Mouse (Mus musculus) liver, adult 2 months (tissue): Measurements from ENCODE around the gene Nipsnap3b. TPM values are rescaled to one million over a fixed set of nuclear protein-coding genes. Genes with fewer than 3 reads are reported as not detected.

Experiments
- DNase-seq: peaks from one replicate; pipeline ENCODE4 v3.0.0-alpha.2; 2011; ENCODE audit warnings: low read depth, low spot score; ENCODE audit errors: extremely low read depth
- H3K27ac ChIP-seq: fragments of 200-500 bp; replicated peaks from 2 replicates; pipeline ENCODE4 v1.5.1; 2012; ENCODE audit warnings: low read depth, mild to moderate bottlenecking, control low read depth, inconsistent platforms, low read length; ENCODE audit not compliant: insufficient read depth
- H3K27me3 ChIP-seq: fragments of 200-500 bp; 2 replicates; pipeline ENCODE4 v1.6.1; 2012; ENCODE audit warnings: mild to moderate bottlenecking, moderate library complexity, low read length, inconsistent platforms; ENCODE audit not compliant: control insufficient read depth, insufficient read depth
- H3K36me3 ChIP-seq: fragments of 200-500 bp; 2 replicates; pipeline ENCODE4 v1.6.1; 2012; ENCODE audit warnings: low read length, inconsistent platforms; ENCODE audit not compliant: control insufficient read depth, insufficient read depth
- H3K4me1 ChIP-seq: fragments of 200-500 bp; 2 replicates; pipeline ENCODE4 v1.6.1; 2011; ENCODE audit warnings: low read length; ENCODE audit not compliant: control insufficient read depth, insufficient read depth
- H3K4me3 ChIP-seq: fragments of 200-500 bp; 2 replicates; pipeline ENCODE4 v1.5.1; 2011; ENCODE audit warnings: low read depth, mild to moderate bottlenecking, control low read depth, low read length, moderate library complexity; ENCODE audit not compliant: insufficient read depth
- H3K79me2 ChIP-seq: fragments of 200-500 bp; 2 replicates; pipeline ENCODE4 v1.6.1; 2012; ENCODE audit warnings: inconsistent platforms, mild to moderate bottlenecking, low read length, moderate library complexity; ENCODE audit not compliant: control insufficient read depth, insufficient read depth
- H3K9ac ChIP-seq: fragments of 200-500 bp; 2 replicates; pipeline ENCODE4 v1.6.1; 2012; ENCODE audit warnings: low read depth, mild to moderate bottlenecking, control low read depth, inconsistent platforms, low read length
- CTCF ChIP-seq: fragments of 200-500 bp; IDR thresholded peaks from 2 replicates; pipeline ENCODE4 v1.5.1; 2011; ENCODE audit warnings: low read depth, low read length, control low read depth
- POLR2A ChIP-seq: fragments of 200-500 bp; IDR thresholded peaks from 2 replicates; pipeline ENCODE4 v1.6.1; 2011; ENCODE audit warnings: low read length, control low read depth; ENCODE audit not compliant: insufficient read depth; ENCODE audit errors: extremely low read depth
- WGBS: fragments of 180-500 bp; shearing (Covaris S2); methylation state at CpG from one replicate; pipeline ENCODE4 v1.1.7; 2018; 5-methylcytosine and 5-hydroxymethylcytosine counted together
- polyA plus RNA-seq: library from polyadenylated mRNA; depleted of rRNA; stranded (reverse); fragments of >200 nt; gene quantifications from 2 replicates; pipeline ENCODE4 v1.2.3, GENCODE M21; 2012
- total RNA-seq: library from RNA; depleted of rRNA; stranded (reverse); fragments of >200 nt; gene quantifications from 2 replicates; pipeline ENCODE4 v1.2.3, GENCODE M21; 2014

Gene Nipsnap3b
- total and polyA plus RNA-seq, 2 experiments, result 89.7 to 91.3 TPM

DNA sequence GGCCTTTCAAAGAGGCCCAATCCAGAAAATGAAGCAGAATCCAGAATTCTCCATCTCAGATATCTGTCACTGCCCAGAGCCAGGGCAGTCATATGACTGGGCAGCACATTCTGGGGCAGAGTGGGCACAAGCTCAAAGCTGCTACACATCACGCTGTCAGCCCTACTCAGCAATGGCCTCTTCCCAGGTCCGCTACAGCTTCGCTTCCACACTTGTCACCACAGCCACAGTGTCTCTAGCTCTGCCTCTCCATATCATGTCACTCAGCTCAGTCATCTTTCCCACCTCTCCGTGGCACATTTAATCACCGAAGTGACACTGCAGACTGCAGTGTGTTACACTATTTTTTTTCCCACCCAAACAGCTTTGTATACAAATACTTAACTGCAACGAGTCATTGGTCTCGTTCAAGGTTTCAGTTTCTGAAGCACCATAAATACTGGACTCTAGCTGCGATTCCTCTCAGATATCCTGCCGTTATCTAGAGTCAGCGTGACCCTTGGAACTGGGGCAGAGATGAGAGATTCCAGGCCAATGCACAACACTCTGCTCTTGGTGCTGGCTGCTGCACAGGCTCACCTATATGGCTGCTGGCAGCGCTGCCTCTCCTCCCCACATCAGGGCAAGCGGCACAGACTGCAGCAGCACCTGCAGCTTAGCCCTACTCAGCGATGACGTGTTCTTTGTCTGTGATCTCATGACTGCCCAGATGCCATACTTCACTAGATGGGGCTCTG lies 11.7 kb downstream of the Nipsnap3b start:
- no peaks in the 10 kb centered on the region for H3K27me3 ChIP-seq
- peaks cover 8% of the 10 kb centered on the region for H3K4me1 ChIP-seq
- peaks cover 13% of the 10 kb centered on the region for H3K36me3 ChIP-seq
- peak overlapping the region; percentile 13 for H3K4me3 ChIP-seq
- H3K79me2 ChIP-seq, result no peaks in the 10 kb centered on the region
- H3K27ac ChIP-seq, result peak overlapping the region; percentile 67
- 26% methylated on average over 14 of the region's 14 CpGs for WGBS
- TF ChIP-seq POLR2A (no peak), CTCF (no peak)
- peak; percentile 91 for DNase-seq
- H3K9ac ChIP-seq, result peak overlapping the region; percentile 7; the same call in 1 of the 2 replicates

DNA sequence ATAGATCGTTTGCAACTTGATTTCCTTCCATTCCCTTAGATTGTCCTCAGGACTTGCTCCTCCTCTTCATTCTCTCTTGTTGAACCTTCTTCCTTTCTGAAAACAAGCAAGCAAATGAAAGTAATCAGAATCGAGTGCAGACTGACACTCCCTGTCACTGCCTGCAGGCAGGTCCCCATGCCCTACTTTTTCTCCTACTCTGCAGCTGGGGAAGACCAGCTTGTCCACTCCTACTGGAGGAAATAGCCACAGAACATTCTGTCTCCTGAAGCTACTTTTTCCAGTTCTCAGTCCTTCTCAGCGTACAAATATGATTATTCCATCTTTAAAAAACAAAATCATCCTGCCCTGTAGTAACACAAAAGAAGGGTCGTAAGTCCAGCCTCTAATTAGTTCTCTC lies 12.7 kb downstream of the Nipsnap3b start:
- Histone ChIP-seq H3K27me3 (no peaks in the 10 kb centered on the region), H3K36me3 (peaks cover 11% of the 10 kb centered on the region), H3K27ac (no peak overlapping the region), H3K79me2 (no peaks in the 10 kb centered on the region), H3K4me1 (peaks cover 9% of the 10 kb centered on the region), H3K9ac (no peak overlapping the region), H3K4me3 (no peak overlapping the region)
- DNase-seq, result no peak
- WGBS, result 72% methylated on average over 4 of the region's 4 CpGs
- no peak for TF ChIP-seq CTCF
- TF ChIP-seq POLR2A, result no peak

DNA sequence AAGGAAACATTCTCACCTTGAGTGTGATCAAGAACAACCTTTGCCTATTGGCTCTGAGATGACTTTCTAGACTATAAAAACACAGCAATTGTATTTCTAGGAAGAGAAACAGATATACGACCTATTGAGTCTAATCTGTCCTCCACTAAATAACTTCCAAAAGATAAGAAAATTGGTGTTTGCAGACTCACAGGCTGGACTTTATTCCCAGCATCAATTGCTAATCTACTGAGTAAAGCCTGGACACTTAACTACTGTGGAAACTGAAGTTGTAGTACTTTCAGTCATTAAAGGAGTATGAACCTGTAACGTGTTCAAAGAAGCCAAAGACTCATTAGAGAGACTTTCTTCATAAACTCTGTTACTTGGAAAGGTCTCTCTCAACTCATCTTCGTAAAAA lies 16.1 kb downstream of the Nipsnap3b start:
- H3K4me3 ChIP-seq, result no peak overlapping the region
- DNase-seq, result peak; percentile 48
- no peak overlapping the region for H3K27ac ChIP-seq
- H3K9ac ChIP-seq, result no peak overlapping the region
- H3K36me3 ChIP-seq, result peaks cover 14% of the 10 kb centered on the region
- H3K27me3 ChIP-seq, result no peaks in the 10 kb centered on the region
- no peaks in the 10 kb centered on the region for H3K79me2 ChIP-seq
- no peak for TF ChIP-seq CTCF
- TF ChIP-seq POLR2A, result no peak
- WGBS, result 55% methylated on average over 3 of the region's 3 CpGs
- peaks cover 9% of the 10 kb centered on the region for H3K4me1 ChIP-seq

GRCm38 (mm10) chr4:53030326-53030948 lies 18.8 kb downstream of the Nipsnap3b start:
- TF ChIP-seq CTCF (no peak), POLR2A (no peak)
- 83% methylated on average over 8 of the region's 8 CpGs for WGBS
- Histone ChIP-seq H3K4me3 (no peak overlapping the region), H3K36me3 (peaks cover 40% of the 10 kb centered on the region), H3K27me3 (no peaks in the 10 kb centered on the region), H3K79me2 (no peaks in the 10 kb centered on the region), H3K4me1 (peaks cover 2% of the 10 kb centered on the region), H3K27ac (no peak overlapping the region), H3K9ac (no peak overlapping the region)
- DNase-seq, result no peak

DNA sequence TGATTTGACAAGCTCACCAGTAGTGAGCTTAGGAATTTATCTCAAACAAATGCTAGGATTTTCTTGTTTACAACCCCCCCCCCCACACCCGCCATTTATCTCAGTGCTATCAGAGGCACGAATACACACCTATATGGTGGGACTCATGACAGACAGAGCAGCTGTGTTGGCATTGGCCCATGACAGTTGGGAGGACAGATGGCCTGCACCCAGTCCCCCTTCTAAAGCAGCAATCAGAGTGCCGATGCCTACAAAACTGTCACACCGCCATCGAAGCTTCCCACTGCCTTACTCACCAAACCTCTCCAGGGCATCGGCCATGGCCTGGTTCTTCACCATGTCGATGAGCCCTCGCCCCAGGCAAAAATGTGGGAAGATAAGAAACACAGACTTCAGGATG lies 32.1 kb downstream of the Nipsnap3b start:
- H3K4me3 ChIP-seq, result no peak overlapping the region
- no peaks in the 10 kb centered on the region for H3K27me3 ChIP-seq
- no peaks in the 10 kb centered on the region for H3K4me1 ChIP-seq
- H3K9ac ChIP-seq, result no peak overlapping the region
- no peak overlapping the region for H3K27ac ChIP-seq
- no peaks in the 10 kb centered on the region for H3K79me2 ChIP-seq
- TF ChIP-seq CTCF (no peak), POLR2A (no peak)
- DNase-seq, result no peak
- 94% methylated on average over 8 of the region's 8 CpGs for WGBS
- peaks cover 84% of the 10 kb centered on the region for H3K36me3 ChIP-seq

DNA sequence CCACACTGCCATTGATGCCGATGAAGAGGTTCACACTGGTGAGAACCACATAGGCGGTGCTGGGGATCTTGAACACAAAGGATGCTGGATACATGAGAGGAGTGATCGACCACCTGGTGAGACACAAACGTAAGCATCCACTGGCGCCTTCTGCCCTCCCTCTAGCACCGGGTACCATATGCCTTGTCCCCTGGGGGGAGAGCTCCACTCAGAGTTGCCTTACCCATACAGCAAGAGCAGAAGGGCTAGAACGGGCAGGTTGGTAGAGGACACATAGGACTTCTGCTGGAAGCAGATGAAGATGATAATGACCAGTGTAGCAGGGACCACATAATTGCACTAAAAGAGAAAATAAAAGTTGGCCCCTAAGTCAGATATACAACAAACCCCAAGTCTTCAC lies 34.1 kb downstream of the Nipsnap3b start:
- Histone ChIP-seq H3K36me3 (peaks cover 89% of the 10 kb centered on the region), H3K79me2 (no peaks in the 10 kb centered on the region), H3K27me3 (no peaks in the 10 kb centered on the region), H3K9ac (no peak overlapping the region), H3K4me3 (no peak overlapping the region), H3K27ac (no peak overlapping the region), H3K4me1 (no peaks in the 10 kb centered on the region)
- 96% methylated on average over 7 of the region's 7 CpGs for WGBS
- TF ChIP-seq CTCF (no peak), POLR2A (no peak)
- no peak for DNase-seq
